Mouse (Mus musculus) lung, postnatal 36 days (tissue): ENCODE results near the gene Rbfox1.

ENCODE experiments used
- DNase-seq: peaks from one replicate; pipeline ENCODE4 v3.0.0; 2022; ENCODE audit warnings: mixed read lengths

Gene Rbfox1

GRCm38 (mm10) chr16:6241393-6241792 lies 356.2 kb downstream of the Rbfox1 start:
- DNase-seq = no peak

DNA sequence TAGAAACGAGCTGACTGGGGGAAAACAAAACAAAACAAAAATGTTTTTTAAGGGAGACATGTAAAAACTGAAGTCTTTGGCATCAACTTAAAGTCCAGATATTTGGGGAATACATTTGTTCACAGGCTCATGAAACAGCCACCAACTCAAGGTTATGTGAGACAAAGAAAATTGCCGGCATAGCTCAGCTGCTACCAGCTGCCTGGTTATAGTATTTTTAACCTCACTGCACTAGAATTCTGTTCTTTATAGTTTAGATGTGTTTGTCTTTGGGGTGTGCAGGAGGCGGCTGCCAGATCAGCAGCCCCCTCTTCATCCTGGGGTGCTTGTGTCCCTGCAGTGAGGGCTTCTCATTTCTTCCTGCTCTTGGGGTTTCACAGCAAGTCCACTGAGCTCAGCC lies 357.3 kb downstream of the Rbfox1 start:
- no peak for DNase-seq

GRCm38 (mm10) chr16:6247569-6247968 lies 362.4 kb downstream of the Rbfox1 start:
- no peak for DNase-seq

- no peak for DNase-seq
These were observed 379.4 kb downstream of the Rbfox1 start for GRCm38 (mm10) chr16:6264557-6264956.

- DNase-seq = no peak
These were observed 380.5 kb downstream of the Rbfox1 start for GRCm38 (mm10) chr16:6265610-6266009.

- no peak for DNase-seq
These were observed 386.6 kb downstream of the Rbfox1 start for GRCm38 (mm10) chr16:6271596-6272370.

- no peak for DNase-seq
These were observed 398.3 kb downstream of the Rbfox1 start for GRCm38 (mm10) chr16:6283496-6283895.

GRCm38 (mm10) chr16:6284317-6284716 lies 399.2 kb downstream of the Rbfox1 start:
- DNase-seq = no peak

DNA sequence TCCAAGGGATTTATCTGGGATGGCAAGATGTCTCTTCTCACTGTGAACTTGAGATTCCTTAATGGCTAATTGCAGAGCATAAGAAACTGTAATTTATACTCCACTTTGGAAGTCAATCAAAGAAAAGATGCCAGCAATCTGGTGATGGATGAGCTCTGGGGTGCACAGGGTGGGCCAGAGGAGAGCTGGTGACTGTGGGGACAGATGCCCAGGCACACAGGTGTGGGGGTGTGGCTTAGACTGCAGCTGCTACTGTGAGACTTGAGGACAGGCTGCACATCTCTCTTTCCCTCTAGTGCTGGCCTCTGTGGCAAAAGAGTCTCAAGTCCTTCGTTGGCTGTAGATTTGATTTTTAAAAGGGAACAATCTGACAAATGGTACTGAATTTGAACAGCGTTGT lies 402.5 kb downstream of the Rbfox1 start:
- no peak for DNase-seq

DNA sequence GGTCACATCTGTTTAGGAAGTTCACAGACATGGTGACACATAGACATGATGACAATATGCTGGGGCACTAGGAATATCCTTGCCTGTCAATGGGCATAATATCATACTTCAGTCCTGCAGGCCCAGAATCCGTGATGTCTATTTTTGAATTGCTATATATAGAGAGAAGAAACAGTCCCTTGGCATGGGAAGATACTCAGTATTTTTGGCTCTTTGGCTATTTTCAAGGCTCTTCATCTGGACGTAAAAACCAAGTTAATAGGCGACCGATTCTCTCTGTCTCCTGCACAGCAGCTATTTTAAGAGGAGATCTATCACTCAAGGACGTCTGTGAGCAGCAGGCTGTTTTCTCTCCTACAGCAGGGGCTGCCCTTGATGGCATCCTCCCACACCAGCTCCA lies 415.0 kb downstream of the Rbfox1 start:
- DNase-seq = no peak

DNA sequence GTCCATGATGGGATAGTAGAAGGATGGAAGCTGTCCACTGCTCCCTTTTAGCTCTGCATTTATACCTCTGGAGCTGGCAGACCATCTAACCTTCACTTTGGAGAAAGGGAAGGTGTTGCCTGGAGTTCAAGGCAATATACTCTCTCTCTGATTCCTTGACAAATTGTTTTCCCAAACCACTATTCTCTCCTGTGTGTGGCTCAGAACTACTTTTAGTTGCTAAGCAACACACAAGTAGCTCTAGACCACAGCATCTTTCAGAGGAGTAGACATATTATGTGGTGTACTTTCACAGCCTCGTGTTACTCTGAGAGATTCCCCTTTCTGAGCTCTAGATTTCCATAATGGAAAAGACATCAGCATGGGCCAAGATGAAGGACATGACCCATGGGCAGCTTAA lies 417.9 kb downstream of the Rbfox1 start:
- DNase-seq = no peak

DNA sequence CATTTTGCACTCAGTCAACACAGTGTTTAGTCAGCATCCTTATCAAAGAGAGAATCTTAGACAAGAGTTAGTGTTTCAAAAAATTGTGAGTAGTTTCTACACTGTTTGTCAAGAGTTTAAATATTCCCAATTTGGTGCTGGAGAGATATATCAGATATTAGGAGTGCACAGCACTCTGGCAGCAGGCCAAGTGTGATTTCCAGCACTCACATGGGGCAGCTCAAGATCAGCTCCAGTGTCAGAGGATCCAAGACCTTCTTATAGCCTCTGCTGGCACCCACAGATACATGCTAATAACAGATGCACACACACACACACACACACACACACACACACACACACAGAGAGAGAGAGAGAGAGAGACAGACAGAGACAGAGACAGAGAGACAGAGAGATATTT lies 424.8 kb downstream of the Rbfox1 start:
- no peak for DNase-seq

DNA sequence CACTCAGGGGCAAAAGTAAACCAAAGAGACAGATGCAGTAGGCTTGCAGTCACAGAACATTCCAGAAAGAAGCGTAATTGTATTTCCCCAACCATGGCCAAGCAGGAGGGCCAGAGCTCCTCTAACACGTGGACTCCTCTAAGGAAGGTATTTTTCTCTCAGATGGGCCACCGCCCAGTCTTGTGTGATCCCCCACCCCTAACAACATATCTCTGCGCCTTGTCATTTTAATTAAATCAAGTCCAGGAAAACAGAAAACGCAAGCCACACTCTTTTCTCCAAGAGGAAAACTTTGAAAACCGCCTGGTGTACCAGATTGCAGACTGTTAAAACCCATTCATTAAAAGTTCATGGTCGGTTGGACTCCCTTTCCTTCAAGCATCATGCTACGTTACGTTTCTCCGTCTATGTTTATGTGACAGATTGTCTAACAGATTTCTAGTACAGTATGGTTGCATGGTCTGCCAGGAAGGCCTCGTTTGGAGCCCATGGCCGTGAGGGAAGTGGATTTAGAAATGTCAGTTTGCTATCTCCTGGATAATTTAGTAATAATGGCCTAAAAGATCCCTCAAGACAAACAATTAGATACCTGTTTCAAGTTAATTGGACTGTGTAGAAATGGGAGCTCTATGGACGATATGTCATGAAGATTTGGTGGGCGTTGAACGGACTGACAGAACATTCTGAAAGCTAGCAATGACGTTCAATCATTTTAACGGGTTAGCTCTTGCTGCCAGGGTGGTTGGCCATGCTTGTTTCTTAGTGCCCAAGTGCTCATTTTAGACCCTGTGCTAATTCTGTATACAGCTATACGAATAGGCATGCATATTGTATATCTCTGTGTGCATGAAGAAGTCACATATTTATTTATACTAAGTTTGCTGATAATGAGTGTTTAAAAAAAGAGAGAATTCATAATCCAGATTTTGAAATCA lies 425.9 kb downstream of the Rbfox1 start:
- DNase-seq = no peak

DNA sequence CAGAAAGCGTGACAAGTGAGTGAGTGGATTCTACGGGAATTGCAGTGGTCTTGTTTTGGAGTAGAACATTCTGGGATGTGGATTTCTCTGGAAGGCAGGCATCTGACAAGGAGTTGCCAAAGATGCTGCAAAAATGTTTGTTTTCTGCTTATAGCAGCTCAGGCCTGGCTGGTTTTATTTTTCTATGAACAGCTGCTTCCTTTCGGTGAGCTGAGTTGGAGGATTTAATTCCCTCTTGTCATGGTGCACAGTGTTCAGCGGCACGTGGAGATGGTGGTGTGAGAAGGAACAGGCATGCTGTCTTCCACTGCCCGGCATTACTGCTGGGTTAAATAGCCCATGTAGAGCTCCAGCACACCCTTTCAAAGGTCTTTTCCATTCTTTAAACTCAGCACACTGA lies 428.5 kb downstream of the Rbfox1 start:
- no peak for DNase-seq

- no peak for DNase-seq
These were observed 439.7 kb downstream of the Rbfox1 start for GRCm38 (mm10) chr16:6324832-6325231.

GRCm38 (mm10) chr16:6331400-6331939 lies 446.3 kb downstream of the Rbfox1 start:
- DNase-seq = no peak

DNA sequence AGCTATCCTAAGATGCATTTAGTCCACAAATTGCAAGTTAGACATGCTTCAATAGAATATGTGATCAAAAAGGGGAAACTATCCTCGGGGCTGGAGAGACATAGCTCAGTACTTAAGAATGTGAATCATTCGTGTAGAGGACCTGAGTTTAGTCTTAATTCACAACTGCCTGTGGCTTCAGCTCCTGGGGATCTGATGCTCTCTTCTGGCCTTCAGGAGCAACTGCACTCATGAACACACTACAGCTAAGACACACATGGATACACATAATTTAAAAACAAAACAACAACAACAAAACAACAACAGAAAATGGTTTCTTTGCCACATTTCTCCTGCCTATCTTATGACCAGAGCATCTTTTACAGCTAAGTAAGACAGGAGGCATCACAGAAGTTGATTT lies 448.1 kb downstream of the Rbfox1 start:
- DNase-seq = no peak

- DNase-seq = no peak
These were observed 462.9 kb downstream of the Rbfox1 start for GRCm38 (mm10) chr16:6348103-6348502.

DNA sequence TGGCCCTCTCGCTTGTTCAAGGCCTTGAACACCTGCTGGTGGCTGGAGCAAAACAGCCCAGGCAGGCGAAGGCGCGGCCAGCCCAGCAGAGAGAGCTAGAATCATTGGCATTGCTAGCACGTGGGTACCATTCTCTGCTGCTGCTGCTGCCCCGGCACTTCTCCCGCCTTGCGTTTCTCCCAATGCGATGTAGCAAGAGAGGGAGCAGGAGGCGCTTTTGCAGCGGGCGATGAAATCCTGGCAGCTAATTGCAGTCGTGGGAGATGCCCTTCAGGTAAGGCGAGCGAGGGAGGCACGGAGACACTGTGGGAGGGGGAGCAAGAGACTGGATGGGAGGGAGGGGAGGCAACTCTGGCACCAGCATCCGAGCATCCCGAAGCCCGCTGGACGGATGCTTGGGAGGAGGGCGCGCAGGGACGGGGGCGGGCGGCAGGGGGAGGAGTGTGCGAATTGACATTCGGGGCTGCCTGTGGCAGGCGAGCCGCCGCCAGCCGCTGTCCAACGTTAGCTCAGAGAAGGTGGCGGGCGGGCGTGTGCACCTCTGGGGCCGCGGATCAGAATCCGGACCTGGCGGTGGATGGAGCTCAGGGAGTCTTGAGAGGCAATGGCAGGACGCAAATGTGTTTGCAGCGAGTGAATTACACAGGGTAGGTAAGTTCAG lies 463.6 kb downstream of the Rbfox1 start:
- no peak for DNase-seq

DNA sequence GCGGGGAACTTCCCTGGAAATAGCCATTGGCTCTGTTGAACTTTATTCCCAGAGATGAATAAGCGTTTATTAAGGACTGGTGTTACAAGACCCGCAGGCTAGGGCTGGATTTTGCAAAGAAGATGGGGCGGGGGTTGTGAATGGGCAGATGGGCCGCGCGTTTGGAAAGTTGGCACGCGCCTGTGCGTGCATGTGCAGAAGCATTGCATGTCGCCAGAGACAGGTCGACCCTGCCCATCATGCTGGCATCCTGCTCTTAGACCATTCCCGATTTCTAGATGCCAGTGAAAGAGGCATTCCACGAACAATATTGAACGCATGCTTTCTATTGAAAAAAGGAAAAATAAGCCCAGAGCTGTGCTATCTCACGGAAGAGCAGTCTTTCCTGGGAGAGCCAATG lies 464.2 kb downstream of the Rbfox1 start:
- DNase-seq = no peak

GRCm38 (mm10) chr16:6350256-6350655 lies 465.1 kb downstream of the Rbfox1 start:
- DNase-seq = no peak

- DNase-seq = no peak
These were observed 468.0 kb downstream of the Rbfox1 start for GRCm38 (mm10) chr16:6353191-6353590.

- no peak for DNase-seq
These were observed 471.8 kb downstream of the Rbfox1 start for GRCm38 (mm10) chr16:6356931-6357330.
